Mouse (Mus musculus) intestine, postnatal 0 days (tissue): ENCODE data around the gene Tmem259. TPM values are rescaled to one million over a fixed set of nuclear protein-coding genes. Genes with fewer than 3 reads are reported as not detected.
A peak's percentile ranks its signal among the peaks of the same experiment; 100 is the strongest.

Source experiments
- ATAC-seq: fragments of 200-750 bp; cut with Nextera tagmentation; 2 replicates; pipeline ENCODE4 v1.8.0; 2017; ENCODE audit warnings: mild to moderate bottlenecking, moderate TSS enrichment, moderate library complexity
- H3K27ac ChIP-seq: fragments of 300-500 bp; sonication (generic); 2 replicates; pipeline ENCODE4 v1.5.1; 2014; ENCODE audit warnings: mild to moderate bottlenecking, low read depth, low read length, moderate library complexity
- H3K27me3 ChIP-seq: fragments of 300-500 bp; sonication (generic); replicated peaks from 2 replicates; pipeline ENCODE4 v1.6.1; 2014; ENCODE audit warnings: low read length, mixed read lengths; ENCODE audit not compliant: control insufficient read depth, insufficient read depth
- H3K36me3 ChIP-seq: fragments of 300-500 bp; sonication (generic); 2 replicates; pipeline ENCODE4 v1.6.1; 2014; ENCODE audit warnings: mild to moderate bottlenecking, moderate library complexity; ENCODE audit not compliant: control insufficient read depth, insufficient read depth
- H3K4me1 ChIP-seq: fragments of 300-500 bp; sonication (generic); replicated peaks from 2 replicates; pipeline ENCODE4 v1.6.1; 2014; ENCODE audit warnings: antibody characterized with exemption, low read length, mixed read lengths; ENCODE audit not compliant: control insufficient read depth, insufficient read depth
- H3K4me2 ChIP-seq: fragments of 300-500 bp; sonication (generic); replicated peaks from 2 replicates; pipeline ENCODE4 v1.6.1; 2014; ENCODE audit warnings: low read depth, mild to moderate bottlenecking, moderate library complexity
- H3K4me3 ChIP-seq: fragments of 300-500 bp; sonication (generic); 2 replicates; pipeline ENCODE4 v1.5.1; 2014; ENCODE audit warnings: low read depth, low read length
- H3K9ac ChIP-seq: fragments of 300-500 bp; sonication (generic); 2 replicates; pipeline ENCODE4 v1.6.1; 2014; ENCODE audit warnings: mild to moderate bottlenecking, low read depth, low read length
- H3K9me3 ChIP-seq: fragments of 300-500 bp; sonication (generic); 2 replicates; pipeline ENCODE4 v1.6.1; 2016; ENCODE audit warnings: mixed run types; ENCODE audit not compliant: control insufficient read depth
- CTCF ChIP-seq: sonication (generic); IDR thresholded peaks from 2 replicates; pipeline ENCODE4 v1.5.1; 2016; ENCODE audit warnings: low read depth, mild to moderate bottlenecking, control low read depth, antibody characterized with exemption, moderate library complexity
- WGBS: fragments of 180-500 bp; shearing (Covaris S2); extraction: QIAGEN DNeasy Blood & Tissue Kit; methylation state at CpG from one replicate; pipeline ENCODE4 v1.1.7; 2014; 5-methylcytosine and 5-hydroxymethylcytosine counted together
- polyA plus RNA-seq: library from polyadenylated mRNA; unstranded; fragments of >200 nt; fragmentation: Nextera tagmentation; extraction: Ambion mirVana; gene quantifications from 2 replicates; pipeline ENCODE4 v1.2.1, GENCODE M21; 2015

Tmem259 gene
- polyA plus RNA-seq, 1 experiment from 2014 or later, result 24.7 TPM

GRCm38 (mm10) chr10:79997819-79998218, 13.7 kb upstream of the Tmem259 start:
- no peak for TF ChIP-seq CTCF
- Histone ChIP-seq H3K27me3 (no peaks in the 10 kb centered on the region), H3K36me3 (peaks cover 20% of the 10 kb centered on the region), H3K9me3 (no peaks in the 10 kb centered on the region), H3K4me3 (peak overlapping the region; percentile 55), H3K27ac (no peak overlapping the region), H3K4me2 (peak overlapping the region; percentile 94), H3K9ac (no peak overlapping the region), H3K4me1 (no peaks in the 10 kb centered on the region)
- 21% methylated on average over 15 of the region's 15 CpGs for WGBS
- no peak for ATAC-seq

- Histone ChIP-seq H3K4me1 (no peaks in the 10 kb centered on the region), H3K27ac (peak overlapping the region; percentile 23; the same call in 1 of the 2 replicates), H3K9me3 (no peaks in the 10 kb centered on the region), H3K9ac (peak overlapping the region; percentile 57), H3K4me2 (peak overlapping the region; percentile 94), H3K36me3 (peaks cover 26% of the 10 kb centered on the region), H3K4me3 (peak overlapping the region; percentile 55), H3K27me3 (no peaks in the 10 kb centered on the region)
- TF ChIP-seq CTCF, result no peak
- ATAC-seq, result peak; percentile 23
- WGBS, result 2% methylated on average over 35 of the region's 35 CpGs
These were observed 13.1 kb upstream of the Tmem259 start for GRCm38 (mm10) chr10:79997034-79997760.

- Histone ChIP-seq H3K36me3 (peaks cover 33% of the 10 kb centered on the region), H3K27me3 (no peaks in the 10 kb centered on the region), H3K4me1 (no peaks in the 10 kb centered on the region), H3K27ac (peak within 1 kb of the TSS; percentile 23), H3K4me3 (peak within 1 kb of the TSS; percentile 55), H3K9me3 (no peaks in the 10 kb centered on the region), H3K4me2 (peak within 1 kb of the TSS; percentile 94), H3K9ac (peak within 1 kb of the TSS; percentile 57)
- under 1% methylated on average over 34 of the region's 34 CpGs for WGBS
- peak; percentile 85 for ATAC-seq
- TF ChIP-seq CTCF, result peak; percentile 33; the same call in 1 of the 2 replicates
These were observed 12.3 kb upstream of the Tmem259 start, which contains the start of gene Abca7 for GRCm38 (mm10) chr10:79996272-79997033. Gene Abca7 (plus strand): TSS chr10:79996494.

- WGBS, result 67% methylated on average over 1 of the region's 1 CpGs
- H3K4me2 ChIP-seq, result no peak overlapping the region
- no peak for TF ChIP-seq CTCF
These were observed 11.5 kb upstream of the Tmem259 start for GRCm38 (mm10) chr10:79995636-79996035.

DNA sequence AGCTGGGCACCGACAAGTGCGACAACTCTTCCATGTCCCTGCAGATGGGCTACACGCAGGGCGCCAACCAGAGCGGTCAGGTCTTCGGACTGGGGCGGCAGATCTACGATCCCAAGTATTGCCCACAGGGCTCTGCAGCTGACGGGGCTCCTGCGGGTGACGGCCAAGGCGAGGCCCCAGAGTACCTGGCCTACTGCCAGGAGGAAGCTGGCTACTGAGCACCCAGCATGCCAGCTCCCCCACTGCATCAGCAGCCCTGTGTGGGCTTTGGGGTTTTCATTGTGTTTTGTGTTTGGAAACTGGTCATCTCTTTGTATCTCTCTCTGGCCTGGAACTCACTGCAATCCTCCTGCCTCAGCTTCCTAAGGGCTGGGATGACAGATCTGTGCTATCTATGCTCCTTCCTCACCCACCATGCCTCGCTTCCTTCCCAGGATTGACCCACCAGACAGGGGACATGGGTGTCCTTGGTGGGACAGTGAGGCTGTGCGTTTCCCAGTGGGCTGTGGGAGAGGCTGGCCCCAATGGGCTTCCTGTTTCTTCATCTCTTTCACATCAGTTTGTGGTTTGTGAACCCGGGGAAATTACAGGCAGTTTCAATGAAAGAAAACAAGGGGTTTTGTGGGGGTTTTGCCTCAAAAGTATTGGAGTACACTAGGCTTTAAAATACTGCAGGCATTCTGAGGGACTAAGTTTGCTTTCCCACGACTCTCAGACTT, 10.4 kb upstream of the Tmem259 start:
- H3K27ac ChIP-seq, result no peak overlapping the region

More at GRCm38 (mm10) chr10:79995636-79996035, 11.5 kb upstream of the Tmem259 start:
- no peak overlapping the region for H3K4me3 ChIP-seq
- H3K27me3 ChIP-seq, result no peaks in the 10 kb centered on the region
- ATAC-seq, result no peak
- no peak overlapping the region for H3K27ac ChIP-seq
- no peaks in the 10 kb centered on the region for H3K4me1 ChIP-seq
- H3K36me3 ChIP-seq, result peaks cover 28% of the 10 kb centered on the region
- no peak overlapping the region for H3K9ac ChIP-seq
- no peaks in the 10 kb centered on the region for H3K9me3 ChIP-seq

DNA sequence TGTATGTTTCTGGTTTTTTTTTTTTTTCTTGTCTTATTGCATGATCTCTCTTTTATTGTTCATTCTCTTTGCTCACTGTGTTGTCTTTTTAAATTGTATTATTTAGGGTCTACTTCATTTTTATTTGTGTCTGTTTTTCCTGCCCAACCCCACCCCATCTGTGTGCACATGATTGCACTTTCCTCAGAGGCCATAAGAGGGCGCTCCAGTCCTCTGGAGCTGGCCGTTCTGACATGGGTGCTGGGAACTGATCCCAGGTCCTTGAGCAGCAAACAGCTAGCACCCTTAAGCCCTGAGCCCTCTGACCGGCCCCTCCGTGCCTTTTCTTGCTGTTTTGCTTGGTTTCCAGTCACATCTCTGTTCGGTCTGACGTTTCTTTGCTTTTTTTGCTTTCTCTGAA, 7.4 kb upstream of the Tmem259 start:
- Histone ChIP-seq H3K4me2 (no peak overlapping the region), H3K9me3 (no peaks in the 10 kb centered on the region), H3K9ac (no peak overlapping the region), H3K4me1 (no peaks in the 10 kb centered on the region), H3K27ac (no peak overlapping the region), H3K36me3 (peaks cover 28% of the 10 kb centered on the region), H3K27me3 (no peaks in the 10 kb centered on the region), H3K4me3 (no peak overlapping the region)
- no peak for ATAC-seq
- WGBS, result 91% methylated on average over 6 of the region's 6 CpGs
- TF ChIP-seq CTCF, result peak; percentile 58

More for the DNA sequence above, 10.4 kb upstream of the Tmem259 start:
- Histone ChIP-seq H3K9me3 (no peaks in the 10 kb centered on the region), H3K36me3 (peaks cover 28% of the 10 kb centered on the region), H3K4me2 (no peak overlapping the region), H3K4me3 (no peak overlapping the region), H3K4me1 (no peaks in the 10 kb centered on the region), H3K9ac (no peak overlapping the region), H3K27me3 (no peaks in the 10 kb centered on the region)
- WGBS, result 65% methylated on average over 16 of the region's 16 CpGs
- ATAC-seq, result no peak
- TF ChIP-seq CTCF, result no peak
